Mouse (Mus musculus) monocyte, adult 5-6 weeks (primary cell): ENCODE data around the gene Sh3pxd2a. TPM values are rescaled to one million over a fixed set of nuclear protein-coding genes. Genes with fewer than 3 reads are reported as not detected.

Source experiments
- ATAC-seq: fragments of 153-309, 156-312 bp; replicated peaks from 2 replicates; pipeline ENCODE4 v1.8.0; 2017; ENCODE audit warnings: mild to moderate bottlenecking; ENCODE audit not compliant: low TSS enrichment, insufficient number of reproducible peaks, severe bottlenecking, poor library complexity, low FRiP score
- total RNA-seq: library from RNA; stranded (forward); fragments of 200-1000, 200-491, 200-594 nt; gene quantifications from 3 replicates; pipeline ENCODE4 v1.2.3, GENCODE M21; 2017

The Sh3pxd2a gene
- total RNA-seq, 1 experiment from 2014 or later, result 2.6 TPM

GRCm38 (mm10) chr19:47461386-47461785 is 2.8 kb downstream of the Sh3pxd2a start:
- ATAC-seq, result no peak

GRCm38 (mm10) chr19:47460120-47460960 is 3.9 kb downstream of the Sh3pxd2a start:
- no peak for ATAC-seq

- no peak for ATAC-seq
Observed at GRCm38 (mm10) chr19:47459214-47459613, 5.0 kb downstream of the Sh3pxd2a start.

GRCm38 (mm10) chr19:47458504-47459161 is 5.6 kb downstream of the Sh3pxd2a start:
- ATAC-seq, result no peak; the same call in 1 of the 2 replicates

- no peak for ATAC-seq
Observed at GRCm38 (mm10) chr19:47457711-47458503, 6.3 kb downstream of the Sh3pxd2a start.

GRCm38 (mm10) chr19:47456021-47456420 is 8.2 kb downstream of the Sh3pxd2a start:
- ATAC-seq, result no peak

GRCm38 (mm10) chr19:47455001-47455755 is 9.0 kb downstream of the Sh3pxd2a start:
- ATAC-seq, result no peak

GRCm38 (mm10) chr19:47454167-47455000 is 9.8 kb downstream of the Sh3pxd2a start:
- ATAC-seq, result no peak

- no peak for ATAC-seq
Observed at GRCm38 (mm10) chr19:47453352-47453751, 10.8 kb downstream of the Sh3pxd2a start.

GRCm38 (mm10) chr19:47452682-47453081 is 11.5 kb downstream of the Sh3pxd2a start:
- no peak for ATAC-seq

GRCm38 (mm10) chr19:47452211-47452610 is 12.0 kb downstream of the Sh3pxd2a start:
- no peak for ATAC-seq

- no peak for ATAC-seq
Observed at GRCm38 (mm10) chr19:47451476-47452113, 12.6 kb downstream of the Sh3pxd2a start.

- no peak for ATAC-seq
Observed at GRCm38 (mm10) chr19:47450261-47451137, 13.7 kb downstream of the Sh3pxd2a start.

- no peak for ATAC-seq
Observed at GRCm38 (mm10) chr19:47449513-47450227, 14.5 kb downstream of the Sh3pxd2a start.

GRCm38 (mm10) chr19:47448618-47449151 is 15.5 kb downstream of the Sh3pxd2a start:
- peak; percentile 40; the same call in 1 of the 2 replicates for ATAC-seq
